Mouse (Mus musculus): ENCODE data around the gene Hist2h2ac. TPM values are rescaled to one million over a fixed set of nuclear protein-coding genes. Genes with fewer than 3 reads are reported as not detected.

The Hist2h2ac gene
- polyA plus RNA-seq, 1 experiment from 2014 or later: 12.2 TPM

- ATAC-seq (ENCODE audit: insufficient number of reproducible peaks, insufficient read depth, low FRiP score, low TSS enrichment): no peak
- no peaks in the 10 kb centered on the region for H3K27me3 ChIP-seq
- peak overlapping the region; percentile 88 for H3K9ac ChIP-seq
- WGBS: 38% methylated on average over 7 of the region's 7 CpGs
- H3K27ac ChIP-seq: 0 out of 2 replicates have a peak overlapping the region, but pooled peaks have one; percentile 98
- peaks cover 49% of the 10 kb centered on the region for H3K36me3 ChIP-seq
- H3K4me3 ChIP-seq: peak overlapping the region; percentile 96
- H3K9me3 ChIP-seq: no peaks in the 10 kb centered on the region
- peak overlapping the region; percentile 92 for H3K4me2 ChIP-seq (replicated peaks)
- H3K4me1 ChIP-seq: peaks cover 25% of the 10 kb centered on the region
Observed at GRCm38 (mm10) chr3:96173185-96173584, 47.5 kb downstream of the Hist2h2ac start.

- Histone ChIP-seq H3K27me3 (no peaks in the 10 kb centered on the region), H3K4me3 (peak within 1 kb of the TSS; percentile 96), H3K27ac (peak within 1 kb of the TSS; percentile 98), H3K9me3 (no peaks in the 10 kb centered on the region), H3K4me1 (peaks cover 25% of the 10 kb centered on the region), H3K9ac (peak within 1 kb of the TSS; percentile 88), H3K4me2 (replicated peaks) (peak within 1 kb of the TSS; percentile 92), H3K36me3 (peaks cover 45% of the 10 kb centered on the region)
- WGBS: under 1% methylated on average over 57 of the region's 58 CpGs
- peak; percentile 90 for ATAC-seq (ENCODE audit: insufficient number of reproducible peaks, insufficient read depth, low FRiP score, low TSS enrichment)
Observed at GRCm38 (mm10) chr3:96172197-96173178, 48.2 kb downstream of the Hist2h2ac start, which contains the start of gene Sf3b4. TSS of gene Sf3b4 (plus strand) at chr3:96172332.

- peaks cover 41% of the 10 kb centered on the region for H3K36me3 ChIP-seq
- 22% methylated on average over 18 of the region's 18 CpGs for WGBS
- peaks cover 25% of the 10 kb centered on the region for H3K4me1 ChIP-seq
- 0 out of 2 replicates have a peak, but pooled peaks have one; percentile 8 for ATAC-seq (ENCODE audit: insufficient number of reproducible peaks, insufficient read depth, low FRiP score, low TSS enrichment)
- H3K27ac ChIP-seq: peak overlapping the region; percentile 98
- no peaks in the 10 kb centered on the region for H3K27me3 ChIP-seq
- peak overlapping the region; percentile 88 for H3K9ac ChIP-seq
- peak overlapping the region; percentile 96 for H3K4me3 ChIP-seq
- H3K4me2 ChIP-seq (replicated peaks): peak overlapping the region; percentile 92
- no peaks in the 10 kb centered on the region for H3K9me3 ChIP-seq
Observed at GRCm38 (mm10) chr3:96171583-96172196, 49.0 kb downstream of the Hist2h2ac start.

GRCm38 (mm10) chr3:96170976-96171545 is 49.6 kb downstream of the Hist2h2ac start:
- H3K9me3 ChIP-seq: no peaks in the 10 kb centered on the region
- no peak for ATAC-seq (ENCODE audit: insufficient number of reproducible peaks, insufficient read depth, low FRiP score, low TSS enrichment)
- H3K4me2 ChIP-seq (replicated peaks): peak overlapping the region; percentile 92
- peaks cover 35% of the 10 kb centered on the region for H3K36me3 ChIP-seq
- H3K9ac ChIP-seq: peak overlapping the region; percentile 88; the same call in 1 of the 2 replicates
- peaks cover 25% of the 10 kb centered on the region for H3K4me1 ChIP-seq
- 68% methylated on average over 10 of the region's 10 CpGs for WGBS
- no peaks in the 10 kb centered on the region for H3K27me3 ChIP-seq
- H3K4me3 ChIP-seq: peak overlapping the region; percentile 96
- H3K27ac ChIP-seq: peak overlapping the region; percentile 98; the same call in 1 of the 2 replicates

Small RNA genes lying within 50 kb of the gene (microRNA-seq; reads per million reads assigned to microRNA genes)
- gene Gm44492: not detected
- gene Gm47311: not detected
- not detected for gene Gm47313

Other genes with a start within 250 kb of the Hist2h2ac start
- 71.9 and 85.9 TPM in 2 replicates for gene Plekho1, start 224.9 kb downstream of the Hist2h2ac start, polyA plus RNA-seq (2016; fragmentation: Nextera tagmentation; extraction: Ambion mirVana)
- 43.3 and 43.6 TPM in 2 replicates for gene Vps45, start 162.4 kb downstream of the Hist2h2ac start, polyA plus RNA-seq (2016; fragmentation: Nextera tagmentation; extraction: Ambion mirVana)
- 20.2 and 20.6 TPM in 2 replicates for gene Otud7b, start 116.4 kb downstream of the Hist2h2ac start, polyA plus RNA-seq (2016; fragmentation: Nextera tagmentation; extraction: Ambion mirVana)
- gene Mtmr11, start 58.9 kb downstream of the Hist2h2ac start, polyA plus RNA-seq (2016; fragmentation: Nextera tagmentation; extraction: Ambion mirVana): 37.1 and 39.5 TPM in 2 replicates
- 181 and 190 TPM in 2 replicates for gene Sf3b4, start 48.5 kb downstream of the Hist2h2ac start, polyA plus RNA-seq (2016; fragmentation: Nextera tagmentation; extraction: Ambion mirVana)
- 8.6 and 9.2 TPM in 2 replicates for gene Sv2a, start 39.7 kb downstream of the Hist2h2ac start, polyA plus RNA-seq (2016; fragmentation: Nextera tagmentation; extraction: Ambion mirVana)
- gene Bola1, start 1.2 kb downstream of the Hist2h2ac start, polyA plus RNA-seq (2016; fragmentation: Nextera tagmentation; extraction: Ambion mirVana): 52.6 and 53.3 TPM in 2 replicates
- 1.5 and 1.6 TPM in 2 replicates for gene Hist2h2ab, start 1.0 kb downstream of the Hist2h2ac start, polyA plus RNA-seq (2016; fragmentation: Nextera tagmentation; extraction: Ambion mirVana)
- 10.6 and 11.7 TPM in 2 replicates for gene Hist2h2be, start 239 bp upstream of the Hist2h2ac start, polyA plus RNA-seq (2016; fragmentation: Nextera tagmentation; extraction: Ambion mirVana)
- gene Hist2h3c2, start 18.2 kb upstream of the Hist2h2ac start, polyA plus RNA-seq (2016; fragmentation: Nextera tagmentation; extraction: Ambion mirVana): 7.1 and 8.2 TPM in 2 replicates
- gene Hist2h2aa2, start 19.4 kb upstream of the Hist2h2ac start, polyA plus RNA-seq (2016; fragmentation: Nextera tagmentation; extraction: Ambion mirVana): 45.4 and 60.5 TPM in 2 replicates
- gene Hist2h2aa1, start 24.6 kb upstream of the Hist2h2ac start, polyA plus RNA-seq (2016; fragmentation: Nextera tagmentation; extraction: Ambion mirVana): 19.8 and 19.9 TPM in 2 replicates
- gene Hist2h3c1, start 25.8 kb upstream of the Hist2h2ac start, polyA plus RNA-seq (2016; fragmentation: Nextera tagmentation; extraction: Ambion mirVana): 0.83 TPM in 1 of 2 replicates, not detected in the other
- 13.6 and 17.2 TPM in 2 replicates for gene Hist2h4, start 42.4 kb upstream of the Hist2h2ac start, polyA plus RNA-seq (2016; fragmentation: Nextera tagmentation; extraction: Ambion mirVana)
- gene Hist2h3b, start 47.8 kb upstream of the Hist2h2ac start, polyA plus RNA-seq (2016; fragmentation: Nextera tagmentation; extraction: Ambion mirVana): 92.4 and 92.9 TPM in 2 replicates
- gene Hist2h2bb, start 48.9 kb upstream of the Hist2h2ac start, polyA plus RNA-seq (2016; fragmentation: Nextera tagmentation; extraction: Ambion mirVana): 22.1 and 22.4 TPM in 2 replicates
- gene Fcgr1, start 73.1 kb upstream of the Hist2h2ac start, polyA plus RNA-seq (2016; fragmentation: Nextera tagmentation; extraction: Ambion mirVana): 0.84 and 1.6 TPM in 2 replicates
- gene BC107364, start 231.4 kb upstream of the Hist2h2ac start, polyA plus RNA-seq (2016; fragmentation: Nextera tagmentation; extraction: Ambion mirVana): 0.26 TPM in 1 of 2 replicates, not detected in the other

All from embryonic facial prominence, embryonic 12.5 days (tissue).